Mouse (Mus musculus): ENCODE measurements at regions not wholly inside any gene's neighbourhood (a gene's known extent, or its start where the extent isn't known, plus 50 kb on each side); places are given as distances from the start of the nearest gene placed in this dataset.

DNA sequence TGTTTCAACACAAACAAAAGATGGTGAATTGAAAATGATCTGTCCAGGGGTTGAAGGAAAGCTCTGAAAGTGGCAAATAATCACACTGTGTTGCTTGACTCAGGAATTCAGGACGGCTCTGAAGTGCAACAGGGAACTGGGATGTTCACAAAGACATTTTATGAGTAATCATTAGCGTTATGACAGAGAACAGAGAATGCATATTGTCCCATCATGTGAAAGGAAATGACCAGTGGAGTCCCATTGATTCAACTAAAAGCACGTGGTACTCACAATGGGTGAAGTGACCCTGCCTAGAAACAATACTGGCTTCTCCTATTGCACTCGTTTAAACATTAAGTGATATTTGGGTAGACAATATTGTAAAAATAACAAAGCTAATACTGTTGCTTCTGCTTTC is 466.1 kb downstream of the Hsfy2 start:
- Histone ChIP-seq H3K27ac (no peak overlapping the region), H3K4me1 (replicated peaks) (no peaks in the 10 kb centered on the region), H3K27me3 (ENCODE audit: insufficient read depth, poor library complexity, severe bottlenecking) (no peaks in the 10 kb centered on the region), H3K9me3 (no peaks in the 10 kb centered on the region), H3K36me3 (no peaks in the 10 kb centered on the region), H3K4me3 (no peak overlapping the region)
- WGBS, result 57% methylated on average over 4 of the region's 4 CpGs
- DNase-seq (ENCODE audit: low spot score), result no peak

DNA sequence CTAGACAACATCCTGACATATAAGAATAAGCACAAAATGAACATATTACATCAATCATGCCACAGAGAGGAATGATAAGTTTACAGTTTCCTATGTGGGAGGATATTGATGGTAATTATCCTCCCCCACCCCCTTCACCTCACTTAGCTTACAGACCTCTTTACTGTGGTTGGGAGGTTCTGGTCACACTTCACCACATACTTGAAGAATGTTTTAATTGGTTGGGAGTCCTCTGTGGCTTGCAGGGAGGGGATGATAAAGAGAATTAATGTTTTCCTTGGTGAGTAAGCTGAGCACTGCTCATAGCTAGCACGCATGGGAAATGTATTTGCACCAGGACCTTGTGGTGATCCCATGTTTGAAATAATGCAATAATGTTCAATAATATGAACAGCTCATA is 468.5 kb downstream of the Hsfy2 start:
- Histone ChIP-seq H3K36me3 (no peaks in the 10 kb centered on the region), H3K27me3 (ENCODE audit: insufficient read depth, poor library complexity, severe bottlenecking) (no peaks in the 10 kb centered on the region), H3K4me3 (no peak overlapping the region), H3K27ac (no peak overlapping the region), H3K4me1 (replicated peaks) (no peaks in the 10 kb centered on the region), H3K9me3 (no peaks in the 10 kb centered on the region)
- no peak for DNase-seq (ENCODE audit: low spot score)
- 80% methylated on average over 1 of the region's 1 CpGs for WGBS

DNA sequence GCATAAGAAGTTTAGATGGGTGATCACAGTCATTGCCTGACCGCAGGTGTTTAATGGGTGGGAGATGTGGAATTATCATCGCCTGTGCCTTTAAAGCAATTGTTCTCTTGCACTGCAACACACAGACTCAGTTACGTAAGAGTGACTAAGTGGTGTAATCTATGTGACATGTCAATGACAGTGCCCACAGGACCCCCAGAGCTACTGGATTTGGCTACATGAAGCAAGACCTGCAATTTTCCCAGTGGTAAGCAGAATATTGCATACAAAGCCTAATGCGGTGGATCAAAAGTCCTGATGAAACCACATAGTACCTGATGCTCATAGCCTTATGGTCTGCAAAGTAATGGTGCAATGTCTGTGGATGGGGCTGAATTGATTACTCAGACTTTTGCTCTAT is 469.2 kb downstream of the Hsfy2 start:
- Histone ChIP-seq H3K9me3 (no peaks in the 10 kb centered on the region), H3K27ac (no peak overlapping the region), H3K27me3 (ENCODE audit: insufficient read depth, poor library complexity, severe bottlenecking) (no peaks in the 10 kb centered on the region), H3K36me3 (no peaks in the 10 kb centered on the region), H3K4me1 (replicated peaks) (no peaks in the 10 kb centered on the region), H3K4me3 (no peak overlapping the region)
- DNase-seq (ENCODE audit: low spot score), result no peak
- WGBS, result 91% methylated on average over 4 of the region's 4 CpGs

DNA sequence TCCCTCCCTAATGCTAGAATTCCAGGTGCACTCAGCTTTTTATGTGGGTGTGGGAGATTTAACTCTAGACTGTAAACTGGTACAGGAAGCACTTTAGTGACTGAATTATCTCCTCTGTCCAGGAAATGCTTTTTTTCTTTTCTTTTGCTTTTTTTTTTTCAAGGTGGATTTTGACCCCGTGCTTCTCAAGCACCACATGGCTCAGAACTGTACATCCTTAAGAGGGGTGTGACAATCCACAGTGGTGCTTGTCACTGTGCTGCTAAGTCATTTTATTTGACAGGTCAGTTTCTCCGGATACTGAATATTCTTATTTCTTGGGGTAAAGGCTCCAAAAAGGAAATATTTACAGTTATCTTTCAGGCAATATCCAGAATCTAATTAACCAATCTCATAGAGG is 472.0 kb downstream of the Hsfy2 start:
- DNase-seq (ENCODE audit: low spot score), result no peak
- Histone ChIP-seq H3K4me1 (replicated peaks) (no peaks in the 10 kb centered on the region), H3K4me3 (no peak overlapping the region), H3K9me3 (no peaks in the 10 kb centered on the region), H3K36me3 (no peaks in the 10 kb centered on the region), H3K27ac (no peak overlapping the region), H3K27me3 (ENCODE audit: insufficient read depth, poor library complexity, severe bottlenecking) (no peaks in the 10 kb centered on the region)
- WGBS, result 89% methylated on average over 2 of the region's 2 CpGs

DNA sequence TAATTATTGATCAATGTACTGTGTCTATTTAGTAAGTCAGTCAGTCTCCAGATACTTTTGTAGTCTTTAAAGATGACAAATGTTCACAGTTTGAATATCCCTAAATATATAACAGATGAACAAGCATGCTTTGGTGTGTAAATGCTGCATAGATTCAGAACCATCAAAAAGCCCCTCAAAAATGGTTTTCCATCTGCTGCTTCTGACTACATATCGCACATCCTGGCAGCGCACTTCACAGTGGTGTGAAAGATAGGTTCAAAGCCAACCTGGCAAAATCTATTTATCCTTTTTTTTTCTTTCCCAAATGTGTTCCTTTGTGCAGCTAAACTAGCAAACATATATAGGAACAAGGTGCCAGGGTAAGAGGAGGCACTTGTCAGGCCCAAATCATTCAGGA is 472.9 kb downstream of the Hsfy2 start:
- no peaks in the 10 kb centered on the region for H3K36me3 ChIP-seq
- H3K9me3 ChIP-seq, result no peaks in the 10 kb centered on the region
- no peaks in the 10 kb centered on the region for H3K27me3 ChIP-seq (ENCODE audit: insufficient read depth, poor library complexity, severe bottlenecking)
- no peak overlapping the region for H3K4me3 ChIP-seq
- no peak overlapping the region for H3K27ac ChIP-seq
- DNase-seq (ENCODE audit: low spot score), result no peak
- H3K4me1 ChIP-seq (replicated peaks), result no peaks in the 10 kb centered on the region
- 96% methylated on average over 2 of the region's 2 CpGs for WGBS

DNA sequence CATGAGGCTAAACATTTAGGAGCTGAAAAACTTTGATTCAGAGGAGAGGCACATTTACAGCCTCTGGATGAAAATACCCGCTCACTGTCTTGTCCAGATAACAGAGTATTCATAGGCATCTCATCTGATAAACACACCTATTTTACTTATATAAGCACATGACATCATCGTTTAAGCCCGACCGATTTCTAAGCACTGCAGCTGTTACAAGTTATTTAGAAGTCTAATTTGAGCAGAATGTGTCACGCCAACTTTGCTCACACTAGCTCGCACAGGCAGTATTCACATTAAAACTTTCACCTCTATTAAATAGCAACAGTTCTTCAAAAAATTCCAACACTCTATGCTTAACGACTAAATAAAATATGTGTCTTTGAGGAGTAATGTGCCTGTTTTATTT is 506.3 kb downstream of the Hsfy2 start:
- H3K9me3 ChIP-seq, result no peaks in the 10 kb centered on the region
- no peaks in the 10 kb centered on the region for H3K36me3 ChIP-seq
- H3K4me1 ChIP-seq (replicated peaks), result no peaks in the 10 kb centered on the region
- no peaks in the 10 kb centered on the region for H3K27me3 ChIP-seq (ENCODE audit: insufficient read depth, poor library complexity, severe bottlenecking)
- 88% methylated on average over 7 of the region's 7 CpGs for WGBS
- no peak overlapping the region for H3K27ac ChIP-seq
- no peak for DNase-seq (ENCODE audit: low spot score)
- no peak overlapping the region for H3K4me3 ChIP-seq

DNA sequence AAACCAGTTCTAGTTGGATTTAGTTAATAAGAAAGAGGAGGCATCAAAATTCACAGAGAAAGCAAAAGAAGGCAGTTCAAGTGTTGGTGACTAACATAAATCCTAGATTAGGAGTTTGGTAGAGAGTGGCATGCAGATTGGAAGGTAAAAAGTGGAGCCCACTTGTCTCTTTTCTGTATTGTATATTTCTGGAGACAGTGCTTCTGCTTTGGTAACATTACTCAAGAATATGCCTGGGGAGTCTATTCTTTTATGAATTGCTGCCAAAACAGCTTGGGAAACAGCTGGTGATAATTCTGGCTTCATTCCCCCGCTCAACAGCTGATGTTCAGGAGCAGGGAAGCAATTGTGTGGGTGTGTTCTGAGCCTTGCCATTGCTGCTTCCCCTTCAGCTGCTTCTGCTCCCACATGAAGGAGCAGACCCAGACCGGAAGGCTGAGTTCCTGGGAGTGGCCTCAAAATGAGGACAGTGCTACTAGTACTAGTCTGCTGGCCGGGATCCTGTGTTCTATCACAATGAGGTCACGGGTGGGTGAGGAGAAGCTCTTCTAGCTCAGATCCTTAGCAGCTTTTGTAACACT is 547.9 kb downstream of the Hsfy2 start:
- H3K4me1 ChIP-seq (replicated peaks), result no peaks in the 10 kb centered on the region
- no peaks in the 10 kb centered on the region for H3K36me3 ChIP-seq
- H3K9me3 ChIP-seq, result no peaks in the 10 kb centered on the region
- DNase-seq (ENCODE audit: low spot score), result no peak
- no peak overlapping the region for H3K4me3 ChIP-seq
- no peaks in the 10 kb centered on the region for H3K27me3 ChIP-seq (ENCODE audit: insufficient read depth, poor library complexity, severe bottlenecking)
- WGBS, result 79% methylated on average over 4 of the region's 4 CpGs
- H3K27ac ChIP-seq, result no peak overlapping the region

DNA sequence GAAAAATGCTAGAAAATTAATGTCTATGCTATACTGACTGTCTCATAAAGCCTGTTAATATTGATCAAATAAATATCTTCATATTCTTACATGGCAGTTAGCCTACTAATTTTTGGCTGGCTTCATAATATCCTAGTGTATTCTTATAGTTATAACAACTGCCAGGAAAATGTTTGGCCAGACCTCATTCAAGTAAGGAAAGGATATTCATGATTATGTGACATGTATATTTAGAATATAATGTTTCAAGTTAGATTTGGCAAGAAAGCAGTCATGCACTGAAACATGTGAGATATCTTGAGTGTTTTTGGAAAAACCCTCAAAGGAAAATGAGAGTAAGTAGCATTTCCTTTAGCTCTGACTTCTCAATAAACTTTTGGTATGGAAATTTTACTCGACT is 548.9 kb downstream of the Hsfy2 start:
- no peaks in the 10 kb centered on the region for H3K27me3 ChIP-seq (ENCODE audit: insufficient read depth, poor library complexity, severe bottlenecking)
- H3K27ac ChIP-seq, result no peak overlapping the region
- no peaks in the 10 kb centered on the region for H3K9me3 ChIP-seq
- H3K36me3 ChIP-seq, result no peaks in the 10 kb centered on the region
- no peak overlapping the region for H3K4me3 ChIP-seq
- H3K4me1 ChIP-seq (replicated peaks), result no peaks in the 10 kb centered on the region
- 80% methylated on average over 1 of the region's 1 CpGs for WGBS
- DNase-seq (ENCODE audit: low spot score), result no peak

DNA sequence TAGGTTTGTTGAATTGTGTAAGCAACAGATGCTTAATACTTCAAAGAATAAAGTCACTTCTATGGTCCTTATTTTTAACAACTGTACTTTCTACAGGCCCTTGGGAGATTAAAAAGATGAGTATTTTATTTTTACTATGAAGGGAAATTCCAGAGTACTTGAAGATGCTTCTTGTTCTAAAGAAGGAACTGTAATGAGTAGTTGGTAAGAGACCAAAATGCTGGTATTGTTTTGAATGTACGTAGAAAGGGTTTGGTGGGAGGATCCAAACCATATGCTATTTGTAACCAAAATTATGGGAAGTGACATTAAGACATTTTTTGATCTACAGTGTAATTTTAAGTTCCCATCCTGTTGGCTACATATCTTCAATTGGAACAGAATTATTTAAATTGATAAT is 560.5 kb downstream of the Hsfy2 start:
- no peak for DNase-seq (ENCODE audit: low spot score)
- Histone ChIP-seq H3K27ac (no peak overlapping the region), H3K27me3 (ENCODE audit: insufficient read depth, poor library complexity, severe bottlenecking) (no peaks in the 10 kb centered on the region), H3K4me3 (no peak overlapping the region), H3K36me3 (no peaks in the 10 kb centered on the region), H3K4me1 (replicated peaks) (no peaks in the 10 kb centered on the region), H3K9me3 (no peaks in the 10 kb centered on the region)
- whole genome bisulfite sequencing, result 84% methylated on average over 1 of the region's 1 CpGs

DNA sequence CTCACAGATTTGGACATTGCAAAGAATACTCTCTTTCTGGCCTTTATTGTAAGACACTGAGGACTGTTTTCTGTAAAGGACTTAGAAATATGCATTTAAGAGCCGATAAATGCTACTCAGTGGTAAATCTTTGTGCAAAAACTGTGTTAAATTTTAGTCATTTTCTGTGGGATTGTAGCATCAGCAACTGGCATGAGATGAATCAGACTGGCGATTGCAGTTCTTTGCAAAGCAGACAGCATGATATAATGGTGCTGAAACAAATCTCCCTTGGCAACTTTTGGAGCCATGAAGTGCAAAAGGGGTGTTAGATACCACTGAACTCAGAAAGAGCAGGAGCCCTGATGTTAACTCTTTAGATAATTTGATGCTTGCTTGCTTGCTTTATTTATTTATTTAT is 565.0 kb downstream of the Hsfy2 start:
- no peaks in the 10 kb centered on the region for H3K36me3 ChIP-seq

DNA sequence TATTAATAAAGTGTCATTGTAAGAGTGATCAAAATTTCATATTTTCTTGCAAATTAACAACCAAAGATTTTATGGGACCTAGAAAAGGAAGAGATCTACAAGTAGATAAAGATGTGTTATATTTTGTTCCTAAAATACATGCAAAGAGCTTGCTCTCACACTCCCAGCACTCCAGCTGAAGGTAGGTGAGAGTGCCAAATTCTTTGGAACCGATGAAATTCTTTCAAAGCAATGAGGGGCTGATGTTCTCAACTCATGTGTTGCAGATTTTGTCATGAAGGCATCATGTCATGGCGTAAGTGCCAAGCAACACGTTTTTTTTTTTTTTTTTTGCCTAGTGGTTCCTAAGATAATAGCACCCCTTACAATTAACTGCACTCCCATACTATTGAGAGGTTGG is 573.8 kb downstream of the Hsfy2 start:
- Histone ChIP-seq H3K36me3 (no peaks in the 10 kb centered on the region), H3K4me3 (no peak overlapping the region), H3K9me3 (no peaks in the 10 kb centered on the region), H3K27ac (no peak overlapping the region), H3K4me1 (replicated peaks) (no peaks in the 10 kb centered on the region), H3K27me3 (ENCODE audit: insufficient read depth, poor library complexity, severe bottlenecking) (no peaks in the 10 kb centered on the region)
- WGBS, result 79% methylated on average over 3 of the region's 3 CpGs
- DNase-seq (ENCODE audit: low spot score), result no peak

More for the DNA sequence above, 565.0 kb downstream of the Hsfy2 start:
- H3K4me3 ChIP-seq, result no peak overlapping the region
- no peak for DNase-seq (ENCODE audit: low spot score)
- no peaks in the 10 kb centered on the region for H3K27me3 ChIP-seq (ENCODE audit: insufficient read depth, poor library complexity, severe bottlenecking)
- no peaks in the 10 kb centered on the region for H3K4me1 ChIP-seq (replicated peaks)
- 88% methylated on average over 2 of the region's 2 CpGs for WGBS
- H3K9me3 ChIP-seq, result no peaks in the 10 kb centered on the region
- H3K27ac ChIP-seq, result no peak overlapping the region
